Mouse (Mus musculus) CH12.LX (cell line): ENCODE data around the gene Erbb3. TPM values are rescaled to one million over a fixed set of nuclear protein-coding genes. Genes with fewer than 3 reads are reported as not detected.

Source experiments
- DNase-seq: peaks from one replicate; pipeline ENCODE4 v3.0.0-alpha.2; 2013; ENCODE audit errors: extremely low read depth
- H3K27ac ChIP-seq: 2 replicates; pipeline ENCODE4 v1.5.1; 2012; ENCODE audit warnings: low read depth, mild to moderate bottlenecking, control low read depth, moderate library complexity; ENCODE audit not compliant: insufficient read depth
- H3K27me3 ChIP-seq: replicated peaks from 2 replicates; pipeline ENCODE3; 2012; ENCODE audit warnings: inconsistent platforms
- H3K36me3 ChIP-seq, 2 experiments: replicated peaks in 1 of 2; 2 replicates each; pipeline versions ENCODE3 to v1.6.1; 2012; ENCODE audit warnings: inconsistent platforms in 1 of 2, low read length in 1 of 2, mild to moderate bottlenecking in 1 of 2, mixed read lengths in 1 of 2, moderate library complexity in 1 of 2; ENCODE audit not compliant: control insufficient read depth in 1 of 2, insufficient read depth in 1 of 2
- H3K4me1 ChIP-seq, 2 experiments: 2 replicates each; pipeline ENCODE4 v1.6.1; 2012; ENCODE audit warnings: inconsistent platforms in 1 of 2, moderate library complexity in 1 of 2; ENCODE audit not compliant: insufficient read depth in 2 of 2, control insufficient read depth in 1 of 2
- H3K4me2 ChIP-seq: 2 replicates; pipeline ENCODE4 v1.6.1; 2012; ENCODE audit warnings: low read depth, mild to moderate bottlenecking, control low read depth; ENCODE audit not compliant: poor library complexity, insufficient read depth, severe bottlenecking
- H3K4me3 ChIP-seq, 3 experiments: fragments of 150-350 bp in 1 of 3; sonication (generic) in 1 of 3; replicated peaks in 1 of 3; 2 replicates each; pipeline versions ENCODE3 to v1.5.1; 2011 to 2012; ENCODE audit warnings: low read depth in 2 of 3, low read length in 2 of 3, mild to moderate bottlenecking in 2 of 3, moderate library complexity in 2 of 3, control low read depth in 1 of 3, improper control_type of control experiment in 1 of 3, inconsistent platforms in 1 of 3, mixed read lengths in 1 of 3; ENCODE audit not compliant: poor library complexity in 1 of 3
- H3K79me2 ChIP-seq: replicated peaks from 2 replicates; pipeline ENCODE4 v1.6.1; 2012; ENCODE audit warnings: mild to moderate bottlenecking, moderate library complexity; ENCODE audit not compliant: control insufficient read depth, poor library complexity, insufficient read depth, severe bottlenecking; ENCODE audit errors: extremely low read depth
- H3K9ac ChIP-seq: 2 replicates; pipeline ENCODE4 v1.6.1; 2012; ENCODE audit warnings: low read depth, mild to moderate bottlenecking, control low read depth, moderate library complexity; ENCODE audit not compliant: insufficient read depth
- H3K9me3 ChIP-seq: replicated peaks from 2 replicates; pipeline ENCODE3; 2012; ENCODE audit warnings: low read length, inconsistent platforms, mixed read lengths
- BHLHE40 ChIP-seq: IDR thresholded peaks from 2 replicates; pipeline ENCODE4 v1.6.1; 2011; ENCODE audit warnings: mild to moderate bottlenecking, low read depth, low read length, improper control_type of control experiment
- CHD1 ChIP-seq: IDR thresholded peaks from 2 replicates; pipeline ENCODE4 v1.6.1; 2012; ENCODE audit warnings: low read depth, low read length, improper control_type of control experiment, inconsistent platforms
- CHD2 ChIP-seq: IDR thresholded peaks from 2 replicates; pipeline ENCODE4 v1.6.1; 2011; ENCODE audit warnings: low read length, improper control_type of control experiment
- E2F4 ChIP-seq: IDR thresholded peaks from 2 replicates; pipeline ENCODE4 v1.6.1; 2011; ENCODE audit warnings: low read depth, low read length, improper control_type of control experiment; ENCODE audit not compliant: insufficient replicate concordance
- EP300 ChIP-seq: IDR thresholded peaks from 2 replicates; pipeline ENCODE4 v1.6.1; 2011; ENCODE audit warnings: low read length, improper control_type of control experiment
- ETS1 ChIP-seq: conservative IDR thresholded peaks from 2 replicates; pipeline ENCODE4 v1.6.1; 2012; ENCODE audit warnings: low read depth, mild to moderate bottlenecking, inconsistent platforms, low read length, improper control_type of control experiment, moderate library complexity
- GABPA ChIP-seq: IDR thresholded peaks from 2 replicates; pipeline ENCODE4 v1.6.1; 2012; ENCODE audit warnings: low read depth, low read length, improper control_type of control experiment, inconsistent platforms; ENCODE audit not compliant: insufficient replicate concordance
- HCFC1 ChIP-seq: IDR thresholded peaks from 2 replicates; pipeline ENCODE4 v1.6.1; 2012; ENCODE audit warnings: low read depth, mild to moderate bottlenecking, inconsistent platforms, low read length, improper control_type of control experiment
- JUN ChIP-seq: IDR thresholded peaks from 2 replicates; pipeline ENCODE4 v1.6.1; 2011; ENCODE audit warnings: low read depth, mild to moderate bottlenecking, low read length, improper control_type of control experiment, moderate library complexity; ENCODE audit not compliant: insufficient read depth
- MAFK ChIP-seq: IDR thresholded peaks from 2 replicates; pipeline ENCODE4 v1.6.1; 2011; ENCODE audit warnings: low read length, improper control_type of control experiment; ENCODE audit not compliant: insufficient replicate concordance
- MAX ChIP-seq: IDR thresholded peaks from 2 replicates; pipeline ENCODE4 v1.6.1; 2011; ENCODE audit warnings: low read length, improper control_type of control experiment
- NELFE ChIP-seq: IDR thresholded peaks from 2 replicates; pipeline ENCODE4 v1.6.1; 2011; ENCODE audit warnings: low read depth, low read length, improper control_type of control experiment
- PAX5 ChIP-seq: IDR thresholded peaks from 2 replicates; pipeline ENCODE4 v1.6.1; 2012; ENCODE audit warnings: low read length, inconsistent platforms, mixed read lengths
- POLR2AphosphoS2 ChIP-seq: IDR thresholded peaks from 2 replicates; pipeline ENCODE4 v1.6.1; 2011; ENCODE audit warnings: low read depth, low read length, improper control_type of control experiment
- RCOR1 ChIP-seq: conservative IDR thresholded peaks from 2 replicates; pipeline ENCODE4 v1.6.1; 2012; ENCODE audit warnings: low read depth, mild to moderate bottlenecking, inconsistent platforms, low read length, improper control_type of control experiment
- SIN3A ChIP-seq: IDR thresholded peaks from 2 replicates; pipeline ENCODE4 v1.6.1; 2012; ENCODE audit warnings: low read length, improper control_type of control experiment, inconsistent platforms
- SMC3 ChIP-seq: IDR thresholded peaks from 2 replicates; pipeline ENCODE4 v1.6.1; 2011; ENCODE audit warnings: low read depth, low read length, improper control_type of control experiment
- TBP ChIP-seq: conservative IDR thresholded peaks from 2 replicates; pipeline ENCODE4 v1.6.1; 2011; ENCODE audit warnings: low read depth, low read length, improper control_type of control experiment
- TCF12 ChIP-seq: IDR thresholded peaks from 2 replicates; pipeline ENCODE4 v1.6.1; 2014; ENCODE audit warnings: low read depth, mild to moderate bottlenecking, inconsistent platforms, low read length, improper control_type of control experiment
- UBTF ChIP-seq: IDR thresholded peaks from 2 replicates; pipeline ENCODE4 v1.6.1; 2012; ENCODE audit warnings: low read depth, mild to moderate bottlenecking, inconsistent platforms, low read length, improper control_type of control experiment, moderate library complexity
- USF1 ChIP-seq: IDR thresholded peaks from 2 replicates; pipeline ENCODE4 v1.6.1; 2014; ENCODE audit warnings: low read depth, mild to moderate bottlenecking, inconsistent platforms, low read length, improper control_type of control experiment
- USF2 ChIP-seq: conservative IDR thresholded peaks from 2 replicates; pipeline ENCODE4 v1.6.1; 2011; ENCODE audit warnings: low read depth, low read length, improper control_type of control experiment
- ZC3H11A ChIP-seq: IDR thresholded peaks from 2 replicates; pipeline ENCODE4 v1.6.1; 2012; ENCODE audit warnings: low read depth, mild to moderate bottlenecking, inconsistent platforms, low read length, improper control_type of control experiment
- ZKSCAN1 ChIP-seq: IDR thresholded peaks from 2 replicates; pipeline ENCODE4 v1.6.1; 2012; ENCODE audit warnings: low read depth, inconsistent platforms, low read length, improper control_type of control experiment, borderline replicate concordance
- dilution Hi-C: fragments of 300-500 bp; cut with MboI; formaldehyde crosslinking; loops from 2 replicates; pipeline ENCODE4 v1.14.3; 2020; ENCODE audit warnings: low sequenced_read_pairs; ENCODE audit not compliant: extremely low pct_unique_long_range_greater_than_20kb, extremely low pct_ligation_motif_present
- in situ Hi-C: fragments of 300-500 bp; cut with MboI; formaldehyde crosslinking; loops from 3 replicates; pipeline ENCODE4 v1.14.3; 2019; ENCODE audit warnings: low sequenced_read_pairs, low pct_ligation_motif_present, low pct_unique_long_range_greater_than_20kb, mixed read lengths
- polyA plus RNA-seq: library from polyadenylated mRNA; unstranded; fragments of >175 nt; gene quantifications from 2 replicates; pipeline ENCODE4 v1.2.1, GENCODE M21; 2012; ENCODE audit warnings: low read depth; ENCODE audit not compliant: insufficient read length
- total RNA-seq, 2 experiments: library from RNA; depleted of rRNA; stranded (reverse); fragments of 300-350 nt in 1 of 2; fragments of >200 nt in 1 of 2; gene quantifications; 2 replicates each; pipeline ENCODE4 v1.2.3; 2012 to 2014

Erbb3 gene
- total and polyA plus RNA-seq, 3 experiments = 7.7 to 12.6 (median 11.3) TPM

DNA sequence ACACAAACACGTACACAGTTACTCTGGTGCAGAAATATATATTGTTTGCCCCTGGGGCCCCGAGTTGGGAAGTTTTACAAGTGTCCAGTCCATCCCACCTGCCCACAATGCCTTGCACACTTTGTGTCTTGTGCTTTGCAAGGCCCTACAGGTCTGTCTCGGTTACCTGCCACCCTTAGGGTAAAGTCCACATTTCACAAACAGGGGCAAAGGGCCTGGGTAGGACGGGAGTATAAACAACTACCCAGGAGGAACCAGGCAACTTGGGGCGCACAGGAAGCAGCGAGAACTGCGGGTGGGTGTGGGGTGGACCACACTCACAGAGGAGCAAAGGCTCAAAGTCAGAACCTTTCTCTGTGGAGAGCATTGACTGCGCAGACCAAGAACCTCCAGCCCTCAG, 1.8 kb downstream of the Erbb3 start:
- Histone ChIP-seq H3K4me3 (no peak overlapping the region), H3K27ac (no peak overlapping the region), H3K79me2 (no peaks in the 10 kb centered on the region), H3K4me1 (peaks cover 0 to 26% of the 10 kb centered on the region in 2 experiments; a peak in 2 of 4 replicates), H3K36me3 (no peaks in the 10 kb centered on the region), H3K4me2 (no peak overlapping the region), H3K27me3 (peaks cover 74% of the 10 kb centered on the region), H3K9me3 (no peaks in the 10 kb centered on the region), H3K9ac (no peak overlapping the region)
- dilution Hi-C loops = no loop called here
- in situ Hi-C loops = no loop called here
- DNase-seq = no peak
- TF ChIP-seq BHLHE40 = no peak
- no peak for TF ChIP-seq TCF12
- TF ChIP-seq USF2 = no peak
- no peak for TF ChIP-seq MAFK
- TF ChIP-seq CHD2 = no peak
- no peak for TF ChIP-seq CHD1
- TF ChIP-seq SMC3 = no peak
- TF ChIP-seq ZKSCAN1 = no peak
- no peak for TF ChIP-seq ZC3H11A
- no peak for TF ChIP-seq HCFC1
- no peak for TF ChIP-seq ETS1
- no peak for TF ChIP-seq POLR2AphosphoS2

DNA sequence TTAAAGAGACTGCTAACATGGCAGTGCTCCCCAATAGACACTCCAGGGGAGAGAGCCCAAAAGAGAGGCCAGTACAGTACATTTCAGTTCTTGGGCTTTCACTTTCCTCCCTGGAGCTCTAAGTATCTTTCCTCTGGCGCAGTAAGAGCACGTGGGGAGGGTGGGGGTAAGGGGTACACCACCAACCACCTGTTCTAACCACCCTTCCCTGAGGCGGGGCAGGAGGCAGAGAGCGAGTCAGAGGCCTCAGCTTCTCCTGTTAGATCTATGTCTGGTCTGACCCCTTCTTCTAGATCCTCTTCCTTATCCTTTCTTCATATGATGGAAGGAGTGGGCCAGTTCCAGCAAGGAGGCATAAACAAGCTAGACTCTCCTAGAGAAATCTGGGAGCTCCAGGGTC, 2.3 kb downstream of the Erbb3 start:
- no peaks in the 10 kb centered on the region for H3K9me3 ChIP-seq
- peaks cover 69% of the 10 kb centered on the region for H3K27me3 ChIP-seq
- peak overlapping the region; percentile 21; the same call in 1 of the 2 replicates for H3K4me2 ChIP-seq
- dilution Hi-C loops = no loop called here
- no peaks in the 10 kb centered on the region for H3K79me2 ChIP-seq
- peaks cover 0 to 26% of the 10 kb centered on the region in 2 experiments; a peak in 2 of 4 replicates for H3K4me1 ChIP-seq
- no peak overlapping the region for H3K27ac ChIP-seq
- TF ChIP-seq CHD1 (no peak), RCOR1 (no peak), GABPA (no peak), JUN (no peak), MAX (no peak), ZC3H11A (no peak), UBTF (no peak), SMC3 (no peak), BHLHE40 (no peak), CHD2 (no peak), EP300 (no peak), TBP (no peak), HCFC1 (no peak), PAX5 (no peak), USF1 (no peak), USF2 (no peak), SIN3A (no peak), ZKSCAN1 (no peak), E2F4 (no peak), NELFE (no peak)
- no peak overlapping the region for H3K4me3 ChIP-seq
- H3K9ac ChIP-seq = no peak overlapping the region
- in situ Hi-C loops = no loop called here
- H3K36me3 ChIP-seq = no peaks in the 10 kb centered on the region
- DNase-seq = no peak
